Mouse (Mus musculus): Measurements from ENCODE around the gene Zbed6. TPM values are rescaled to one million over a fixed set of nuclear protein-coding genes. Genes with fewer than 3 reads are reported as not detected.

Gene Zbed6
- 16.7 and 27.5 TPM in 2 replicates for total RNA-seq (2023)

GRCm38 (mm10) chr1:133660466-133661202 lies at the start of gene Zbed6:
Zbed6 (minus strand) TSS chr1:133660885.

GRCm38 (mm10) chr1:133689897-133690296 lies 29.2 kb upstream of the Zbed6 start, which contains the start of gene Lax1:
Lax1 (minus strand) TSS chr1:133690108.

GRCm38 (mm10) chr1:133661203-133661933 lies 683 bp upstream of the Zbed6 start, which contains the start of gene Gm38394:
Gm38394 (minus strand) TSS chr1:133661318.

GRCm38 (mm10) chr1:133609771-133610502 lies 50.7 kb downstream of the Zbed6 start, which contains the start of gene Snrpe:
Snrpe (minus strand) TSS chr1:133610291.

Other genes with a start within 250 kb of the Zbed6 start
- gene Sox13, start 236.5 kb downstream of the Zbed6 start, total RNA-seq (2023), result 5.9 and 7.7 TPM in 2 replicates
- gene Snrpe, start 50.6 kb downstream of the Zbed6 start, total RNA-seq (2023), result 79.3 and 87.6 TPM in 2 replicates
- 28.9 and 39.4 TPM in 2 replicates for gene Gm38394, start 433 bp upstream of the Zbed6 start, total RNA-seq (2023)
- gene Lax1, start 29.2 kb upstream of the Zbed6 start, total RNA-seq (2023), result 2.1 and 3.0 TPM in 2 replicates
- gene Atp2b4, start 140.2 kb upstream of the Zbed6 start, total RNA-seq (2023), result 11.0 and 15.6 TPM in 2 replicates
- not detected in 2 replicates for gene Optc, start 247.1 kb upstream of the Zbed6 start, total RNA-seq (2023)

Data from neutrophil, adult 65 days (primary cell).